Mouse (Mus musculus) brain, embryonic 14.5 days (tissue): Measurements from ENCODE around the gene Cct8l1.

ENCODE experiments used
- CTCF ChIP-seq: fragments of 200-500 bp; IDR thresholded peaks from 2 replicates; pipeline ENCODE4 v1.5.1; 2012; ENCODE audit warnings: inconsistent platforms, mild to moderate bottlenecking, moderate library complexity, borderline replicate concordance; ENCODE audit not compliant: insufficient read depth, insufficient read length; ENCODE audit errors: extremely low read depth
- POLR2A ChIP-seq: fragments of 200-500 bp; IDR thresholded peaks from 2 replicates; pipeline ENCODE4 v1.6.1; 2012; ENCODE audit warnings: mild to moderate bottlenecking, inconsistent platforms, borderline replicate concordance; ENCODE audit not compliant: poor library complexity, insufficient read depth, insufficient read length, severe bottlenecking; ENCODE audit errors: extremely low read depth

- no peak for TF ChIP-seq CTCF
- TF ChIP-seq POLR2A = no peak
These were observed 19.7 kb downstream of the Cct8l1 start for GRCm38 (mm10) chr5:25535566-25535965.
